Mouse (Mus musculus) hindbrain, embryonic 11.5 days (tissue): ENCODE data around the gene Gm4981. TPM values are rescaled to one million over a fixed set of nuclear protein-coding genes. Genes with fewer than 3 reads are reported as not detected.
A peak's percentile ranks its signal among the peaks of the same experiment; 100 is the strongest.

Experiments used
- ATAC-seq: fragments of 200-750 bp; cut with Nextera tagmentation; 2 replicates; pipeline ENCODE4 v1.8.0; 2017; ENCODE audit warnings: mild to moderate bottlenecking, moderate TSS enrichment, moderate library complexity; ENCODE audit not compliant: low FRiP score
- DNase-seq: peaks from one replicate; pipeline ENCODE4 v3.0.0-alpha.2; 2015; ENCODE audit warnings: low spot score
- H3K27ac ChIP-seq: fragments of 300-500 bp; sonication (generic); 2 replicates; pipeline ENCODE4 v1.5.1; 2014; ENCODE audit warnings: mild to moderate bottlenecking, low read depth, low read length
- H3K27me3 ChIP-seq: fragments of 300-500 bp; sonication (generic); 2 replicates; pipeline ENCODE4 v1.6.1; 2014; ENCODE audit warnings: mild to moderate bottlenecking, low read length, moderate library complexity, mixed read lengths; ENCODE audit not compliant: control insufficient read depth, insufficient read depth
- H3K36me3 ChIP-seq: fragments of 300-500 bp; sonication (generic); 2 replicates; pipeline ENCODE4 v1.6.1; 2014; ENCODE audit warnings: mild to moderate bottlenecking, low read length, moderate library complexity, mixed read lengths; ENCODE audit not compliant: control insufficient read depth, insufficient read depth
- H3K4me1 ChIP-seq: fragments of 300-500 bp; sonication (generic); replicated peaks from 2 replicates; pipeline ENCODE4 v1.6.1; 2014; ENCODE audit warnings: low read length, mixed read lengths; ENCODE audit not compliant: control insufficient read depth, insufficient read depth
- H3K4me2 ChIP-seq: fragments of 300-500 bp; sonication (generic); replicated peaks from 2 replicates; pipeline ENCODE4 v1.6.1; 2014; ENCODE audit warnings: mild to moderate bottlenecking, low read depth, low read length
- H3K4me3 ChIP-seq: fragments of 300-500 bp; sonication (generic); 2 replicates; pipeline ENCODE4 v1.5.1; 2014; ENCODE audit warnings: low read depth, low read length
- H3K9ac ChIP-seq: fragments of 300-500 bp; sonication (generic); 2 replicates; pipeline ENCODE4 v1.6.1; 2014; ENCODE audit warnings: low read depth, low read length
- H3K9me3 ChIP-seq: fragments of 300-500 bp; sonication (generic); 2 replicates; pipeline ENCODE4 v1.6.1; 2016; ENCODE audit warnings: low read length; ENCODE audit not compliant: control insufficient read depth
- WGBS: fragments of 180-500 bp; shearing (Covaris S2); extraction: QIAGEN DNeasy Blood & Tissue Kit; methylation state at CpG from one replicate; pipeline ENCODE4 v1.1.7; 2014; 5-methylcytosine and 5-hydroxymethylcytosine counted together
- polyA plus RNA-seq: library from polyadenylated mRNA; unstranded; fragments of >200 nt; fragmentation: Nextera tagmentation; extraction: Ambion mirVana; gene quantifications from 2 replicates; pipeline ENCODE4 v1.2.1, GENCODE M21; 2014

Gene Gm4981
- polyA plus RNA-seq, 1 experiment from 2014 or later: not detected

DNA sequence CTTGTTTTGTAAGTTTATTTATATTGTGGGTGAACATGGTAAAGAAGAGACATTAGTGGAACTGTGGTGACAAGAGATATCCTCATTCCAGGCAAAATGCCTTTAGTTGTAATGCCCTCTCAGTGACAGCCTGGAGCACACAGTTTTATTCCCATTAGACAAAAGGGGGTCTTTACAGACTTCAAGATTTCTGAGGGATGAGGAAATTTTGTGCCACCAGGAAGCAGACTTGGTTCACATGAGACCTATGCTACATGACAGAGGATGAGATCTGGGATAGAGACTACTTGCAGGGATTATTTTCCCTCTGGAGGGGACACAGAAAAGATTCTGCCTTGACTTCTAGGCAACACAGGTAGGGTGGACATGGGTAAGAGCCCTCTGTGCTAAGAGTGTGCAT lies 22.0 kb downstream of the Gm4981 start:
- Histone ChIP-seq H3K9ac (no peak overlapping the region), H3K36me3 (no peaks in the 10 kb centered on the region), H3K27me3 (no peaks in the 10 kb centered on the region), H3K4me2 (no peak overlapping the region), H3K27ac (no peak overlapping the region), H3K4me3 (no peak overlapping the region), H3K4me1 (no peaks in the 10 kb centered on the region), H3K9me3 (no peaks in the 10 kb centered on the region)
- DNase-seq: no peak
- ATAC-seq: no peak

DNA sequence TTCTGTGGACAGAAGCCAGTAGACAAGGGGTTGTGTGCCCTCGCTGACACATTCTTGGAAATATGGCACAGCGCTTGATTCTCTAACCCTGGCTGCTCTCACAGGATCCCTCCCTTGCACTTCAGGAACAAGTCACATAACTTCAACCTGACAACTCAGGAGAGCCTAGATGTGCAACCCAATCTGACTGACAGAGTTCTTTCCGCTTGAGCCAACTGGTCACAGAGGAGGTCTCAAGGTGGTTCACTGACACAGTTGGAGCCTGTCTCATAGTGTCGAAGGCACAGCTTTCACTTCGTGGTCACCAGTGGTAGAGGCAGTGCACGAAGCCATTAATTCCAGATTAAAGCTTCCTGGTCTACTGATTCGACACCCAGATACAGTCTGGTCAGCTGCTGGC lies 24.3 kb downstream of the Gm4981 start:
- H3K27me3 ChIP-seq: no peaks in the 10 kb centered on the region
- H3K9me3 ChIP-seq: no peaks in the 10 kb centered on the region
- no peak for DNase-seq
- H3K9ac ChIP-seq: no peak overlapping the region
- no peaks in the 10 kb centered on the region for H3K4me1 ChIP-seq
- WGBS: 77% methylated on average over 7 of the region's 7 CpGs
- H3K36me3 ChIP-seq: no peaks in the 10 kb centered on the region
- no peak overlapping the region for H3K27ac ChIP-seq
- H3K4me3 ChIP-seq: no peak overlapping the region
- ATAC-seq: no peak
- no peak overlapping the region for H3K4me2 ChIP-seq

DNA sequence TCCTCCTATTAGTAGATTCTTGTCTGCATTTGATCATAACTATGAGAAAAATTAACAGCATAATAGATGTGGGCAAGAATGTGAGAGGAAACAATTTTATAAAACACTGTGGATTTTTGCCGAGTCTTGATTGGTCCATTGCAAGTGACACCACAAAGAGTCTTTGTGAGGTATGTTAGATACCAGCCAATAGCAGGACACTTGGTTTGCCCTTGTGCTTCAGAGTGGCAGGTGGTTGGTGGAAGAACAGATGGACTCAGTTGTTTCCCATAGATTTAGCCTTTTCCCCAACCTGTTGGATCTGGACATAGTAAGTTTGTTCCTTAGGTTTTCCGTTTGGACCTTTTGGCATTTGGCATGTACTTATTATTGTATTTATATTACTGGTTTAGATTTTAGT lies 25.3 kb downstream of the Gm4981 start:
- Histone ChIP-seq H3K27me3 (no peaks in the 10 kb centered on the region), H3K27ac (no peak overlapping the region), H3K4me2 (no peak overlapping the region), H3K9ac (no peak overlapping the region), H3K36me3 (no peaks in the 10 kb centered on the region), H3K9me3 (no peaks in the 10 kb centered on the region), H3K4me3 (no peak overlapping the region), H3K4me1 (no peaks in the 10 kb centered on the region)
- no peak for ATAC-seq
- 89% methylated on average over 2 of the region's 2 CpGs for WGBS
- no peak for DNase-seq

DNA sequence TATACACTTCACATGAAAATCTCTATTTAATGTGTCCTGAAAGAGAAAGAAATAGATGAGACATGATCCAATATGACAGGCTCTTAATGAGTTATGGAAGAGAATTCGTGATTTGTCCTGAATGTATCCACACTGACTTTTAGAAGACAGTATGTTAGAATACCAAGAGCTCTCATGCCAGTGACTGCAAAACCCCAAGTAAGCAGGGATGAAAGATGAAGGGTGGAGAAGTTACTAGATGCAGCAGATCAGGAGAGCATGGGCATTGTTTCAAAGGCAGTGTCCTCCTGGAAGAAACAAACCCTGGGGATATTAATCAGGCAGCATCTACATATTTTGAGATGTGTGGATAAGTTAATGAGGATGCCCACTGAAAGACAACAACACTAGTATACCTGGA lies 26.0 kb downstream of the Gm4981 start:
- no peaks in the 10 kb centered on the region for H3K4me1 ChIP-seq
- no peaks in the 10 kb centered on the region for H3K27me3 ChIP-seq
- no peak overlapping the region for H3K9ac ChIP-seq
- H3K4me2 ChIP-seq: no peak overlapping the region
- no peak overlapping the region for H3K27ac ChIP-seq
- DNase-seq: no peak
- H3K36me3 ChIP-seq: no peaks in the 10 kb centered on the region
- no peak overlapping the region for H3K4me3 ChIP-seq
- WGBS: 73% methylated on average over 1 of the region's 1 CpGs
- ATAC-seq: no peak
- H3K9me3 ChIP-seq: no peaks in the 10 kb centered on the region

DNA sequence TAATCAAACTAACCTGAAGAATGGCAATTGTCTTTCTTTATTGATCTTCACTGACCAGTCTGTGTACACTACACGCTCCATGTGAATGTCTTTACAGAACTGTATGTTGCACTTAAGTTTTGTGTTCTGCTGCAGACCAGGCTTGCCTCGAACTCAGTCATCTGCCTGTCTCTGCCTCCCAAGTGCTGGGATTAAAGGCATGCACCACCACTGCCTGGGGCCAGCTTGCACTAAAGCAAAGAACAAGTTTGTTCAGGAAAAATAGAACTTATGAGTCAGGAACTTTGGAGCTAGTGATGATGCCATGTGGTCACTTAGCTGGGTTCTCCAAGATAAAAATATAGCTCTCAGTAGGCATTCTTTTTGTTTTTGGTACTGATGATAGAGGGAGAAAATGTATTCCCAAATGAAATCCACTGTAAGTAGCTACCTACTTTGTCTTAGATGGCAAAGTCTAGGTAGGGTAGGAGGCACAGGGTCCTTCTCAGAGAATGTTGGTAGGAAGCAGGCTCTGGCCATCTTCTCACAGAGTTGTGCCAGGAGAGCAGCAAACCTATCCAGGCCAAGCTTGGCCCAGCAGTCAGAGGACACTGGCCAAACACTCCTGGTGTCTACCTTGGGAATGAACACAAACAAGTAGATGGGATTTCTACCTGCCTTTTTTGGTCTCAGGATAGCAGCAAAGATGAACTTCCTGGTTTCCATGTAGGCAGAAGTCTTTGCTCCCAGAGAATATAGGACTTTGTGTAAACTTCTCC lies 26.6 kb downstream of the Gm4981 start:
- ATAC-seq (no peak), DNase-seq (no peak)
- H3K36me3 ChIP-seq: no peaks in the 10 kb centered on the region
- H3K9me3 ChIP-seq: no peaks in the 10 kb centered on the region
- WGBS: 73% methylated on average over 2 of the region's 2 CpGs
- H3K4me3 ChIP-seq: no peak overlapping the region
- H3K27me3 ChIP-seq: no peaks in the 10 kb centered on the region
- no peaks in the 10 kb centered on the region for H3K4me1 ChIP-seq
- H3K9ac ChIP-seq: no peak overlapping the region
- H3K27ac ChIP-seq: no peak overlapping the region
- H3K4me2 ChIP-seq: no peak overlapping the region

DNA sequence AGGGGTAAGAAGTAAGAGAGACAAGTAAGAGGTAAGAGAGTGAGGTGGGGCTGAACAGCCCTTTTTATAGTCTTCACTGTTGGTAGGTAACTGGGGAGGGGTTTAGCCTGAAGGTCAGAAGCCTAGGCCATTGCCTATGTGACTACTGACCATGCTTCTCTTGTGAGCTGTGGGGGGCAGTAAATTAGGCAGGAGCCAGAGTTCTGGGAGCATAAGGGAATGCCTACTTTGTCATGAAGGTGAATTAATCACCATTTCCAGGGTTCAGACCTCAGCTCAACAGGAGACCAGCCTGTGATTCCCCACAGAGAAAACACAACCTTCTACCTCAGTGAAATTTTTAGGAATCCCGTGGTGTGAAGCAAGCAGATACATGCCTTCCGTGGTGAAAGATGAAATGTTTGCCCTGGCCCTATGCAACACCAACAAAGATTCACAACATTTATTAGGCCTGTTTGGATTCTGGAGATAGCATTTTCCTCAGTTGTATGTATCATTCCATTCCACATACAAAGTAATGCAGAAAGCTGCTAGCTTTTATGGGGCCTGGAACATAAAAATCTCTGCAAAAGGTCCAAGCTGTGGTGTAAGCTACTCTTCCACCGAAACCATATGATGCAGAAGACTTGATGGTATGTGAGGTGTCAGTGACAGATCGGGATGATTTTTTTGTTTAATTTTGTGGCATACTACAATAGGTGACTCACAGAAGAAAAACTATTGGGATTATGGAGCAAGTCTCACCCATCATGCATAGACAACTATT lies 29.7 kb downstream of the Gm4981 start:
- Histone ChIP-seq H3K27ac (no peak overlapping the region), H3K9ac (no peak overlapping the region), H3K36me3 (no peaks in the 10 kb centered on the region), H3K4me3 (no peak overlapping the region), H3K27me3 (no peaks in the 10 kb centered on the region), H3K4me2 (no peak overlapping the region), H3K9me3 (no peaks in the 10 kb centered on the region), H3K4me1 (no peaks in the 10 kb centered on the region)
- ATAC-seq (0 out of 2 replicates have a peak, but pooled peaks have one; percentile 17), DNase-seq (no peak)
- 88% methylated on average over 4 of the region's 4 CpGs for WGBS

DNA sequence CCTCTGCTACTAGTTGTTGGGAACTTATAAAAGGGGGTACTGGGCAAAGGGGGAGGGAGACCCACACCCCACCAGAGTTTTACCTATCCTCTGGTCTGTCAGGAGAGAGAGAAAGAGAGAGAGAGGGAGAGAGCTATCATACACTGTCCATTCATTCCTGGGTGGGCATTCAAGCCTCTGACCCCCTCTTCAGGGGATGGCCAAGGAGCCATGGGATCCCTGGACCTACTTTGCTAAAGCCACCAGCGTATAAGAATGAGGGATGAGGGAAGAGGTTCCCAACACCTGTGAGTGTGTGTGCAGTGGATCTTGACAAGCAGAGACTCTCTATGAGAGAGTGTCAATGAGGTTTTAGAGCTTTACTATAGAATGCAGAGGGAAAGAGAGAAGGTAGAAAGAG lies 30.5 kb downstream of the Gm4981 start:
- no peak for ATAC-seq
- H3K27me3 ChIP-seq: no peaks in the 10 kb centered on the region
- no peak overlapping the region for H3K27ac ChIP-seq
- H3K4me3 ChIP-seq: no peak overlapping the region
- H3K4me1 ChIP-seq: no peaks in the 10 kb centered on the region
- WGBS: 48% methylated on average over 1 of the region's 1 CpGs
- no peaks in the 10 kb centered on the region for H3K9me3 ChIP-seq
- no peak overlapping the region for H3K9ac ChIP-seq
- no peak overlapping the region for H3K4me2 ChIP-seq
- DNase-seq: no peak
- H3K36me3 ChIP-seq: no peaks in the 10 kb centered on the region
